Mouse (Mus musculus) MEL (cell line): ENCODE data around the gene Rnf182. TPM values are rescaled to one million over a fixed set of nuclear protein-coding genes. Genes with fewer than 3 reads are reported as not detected.

Experiments
- DNase-seq: peaks from one replicate; pipeline ENCODE4 v3.0.0; 2011; ENCODE audit warnings: low read depth, low spot score
- H3K27ac ChIP-seq: 2 replicates; pipeline ENCODE4 v1.5.1; 2012; ENCODE audit warnings: low read depth, mild to moderate bottlenecking, control low read depth, low read length, moderate library complexity; ENCODE audit not compliant: control insufficient read depth
- H3K27me3 ChIP-seq, 2 experiments: fragments of 150-350 bp in 1 of 2; sonication (generic) in 1 of 2; 2 replicates each; pipeline ENCODE4 v1.6.1; 2012; ENCODE audit warnings: low read length in 2 of 2, mild to moderate bottlenecking in 2 of 2, improper control_type of control experiment in 1 of 2, moderate library complexity in 1 of 2; ENCODE audit not compliant: insufficient read depth in 2 of 2, control insufficient read depth in 1 of 2
- H3K36me3 ChIP-seq, 2 experiments: 2 replicates each; pipeline ENCODE4 v1.6.1; 2012 to 2014; ENCODE audit warnings: low read length in 2 of 2, improper control_type of control experiment in 1 of 2, inconsistent platforms in 1 of 2, mild to moderate bottlenecking in 1 of 2; ENCODE audit not compliant: insufficient read depth in 2 of 2, control insufficient read depth in 1 of 2
- H3K4me1 ChIP-seq, 2 experiments: fragments of 150-350 bp in 1 of 2; sonication (generic) in 1 of 2; 2 replicates each; pipeline ENCODE4 v1.6.1; 2012; ENCODE audit warnings: low read length in 2 of 2, improper control_type of control experiment in 1 of 2, mild to moderate bottlenecking in 1 of 2; ENCODE audit not compliant: insufficient read depth in 2 of 2, control insufficient read depth in 1 of 2
- H3K4me3 ChIP-seq, 2 experiments: fragments of 150-350 bp in 1 of 2; sonication (generic) in 1 of 2; 2 replicates each; pipeline ENCODE4 v1.5.1; 2012; ENCODE audit warnings: low read depth in 2 of 2, low read length in 2 of 2, mild to moderate bottlenecking in 2 of 2, moderate library complexity in 2 of 2, control low read depth in 1 of 2, improper control_type of control experiment in 1 of 2; ENCODE audit not compliant: control insufficient read depth in 1 of 2, insufficient read depth in 1 of 2
- H3K79me2 ChIP-seq: 2 replicates; pipeline ENCODE4 v1.6.1; 2012; ENCODE audit warnings: mild to moderate bottlenecking, low read length, moderate library complexity; ENCODE audit not compliant: control insufficient read depth, poor library complexity, insufficient read depth
- H3K9ac ChIP-seq: 2 replicates; pipeline ENCODE4 v1.6.1; 2012; ENCODE audit warnings: low read depth, mild to moderate bottlenecking, control low read depth, low read length, moderate library complexity; ENCODE audit not compliant: control insufficient read depth, poor library complexity, severe bottlenecking
- H3K9me3 ChIP-seq: fragments of 150-350 bp; sonication (generic); replicated peaks from 2 replicates; pipeline ENCODE4 v1.6.1; 2012; ENCODE audit warnings: mild to moderate bottlenecking, low read length, improper control_type of control experiment, moderate library complexity; ENCODE audit not compliant: insufficient read depth
- CHD2 ChIP-seq: IDR thresholded peaks from 2 replicates; pipeline ENCODE4 v1.6.1; 2011; ENCODE audit warnings: low read length, improper control_type of control experiment
- CTCF ChIP-seq, 3 experiments: IDR thresholded peaks in 2 of 3; conservative IDR thresholded peaks in 1 of 3; 2 replicates each; pipeline ENCODE4 v1.5.1; 2011 to 2012; ENCODE audit warnings: low read length in 3 of 3, low read depth in 2 of 3, mild to moderate bottlenecking in 2 of 3, improper control_type of control experiment in 1 of 3, inconsistent platforms in 1 of 3, mixed read lengths in 1 of 3, moderate library complexity in 1 of 3; ENCODE audit not compliant: control insufficient read depth in 1 of 3, insufficient read depth in 1 of 3, poor library complexity in 1 of 3, severe bottlenecking in 1 of 3
- E2F4 ChIP-seq: IDR thresholded peaks from 2 replicates; pipeline ENCODE4 v1.6.1; 2011; ENCODE audit warnings: low read depth, low read length, improper control_type of control experiment, borderline replicate concordance
- ELF1 ChIP-seq: IDR thresholded peaks from 2 replicates; pipeline ENCODE4 v1.6.1; 2014; ENCODE audit warnings: low read depth, mild to moderate bottlenecking, inconsistent platforms, low read length, improper control_type of control experiment, moderate library complexity
- EP300 ChIP-seq, 2 experiments: IDR thresholded peaks; 2 replicates each; pipeline ENCODE4 v1.6.1; 2011; ENCODE audit warnings: improper control_type of control experiment in 2 of 2, low read length in 2 of 2, low read depth in 1 of 2, mild to moderate bottlenecking in 1 of 2
- GATA1 ChIP-seq: IDR thresholded peaks from 2 replicates; pipeline ENCODE4 v1.6.1; 2011; ENCODE audit warnings: low read depth, low read length, improper control_type of control experiment
- KAT2A ChIP-seq: conservative IDR thresholded peaks from 2 replicates; pipeline ENCODE4 v1.6.1; 2012; ENCODE audit warnings: low read depth, low read length, improper control_type of control experiment, inconsistent platforms
- MAFK ChIP-seq: IDR thresholded peaks from 2 replicates; pipeline ENCODE4 v1.6.1; 2011; ENCODE audit warnings: low read depth, mild to moderate bottlenecking, low read length, improper control_type of control experiment, borderline replicate concordance
- MAZ ChIP-seq: IDR thresholded peaks from 2 replicates; pipeline ENCODE4 v1.6.1; 2012; ENCODE audit warnings: low read depth, mild to moderate bottlenecking, inconsistent platforms, low read length, improper control_type of control experiment
- MEF2A ChIP-seq: IDR thresholded peaks from 2 replicates; pipeline ENCODE4 v1.6.1; 2014; ENCODE audit warnings: low read depth, mild to moderate bottlenecking, inconsistent platforms, low read length, improper control_type of control experiment; ENCODE audit not compliant: poor library complexity, insufficient replicate concordance, severe bottlenecking; ENCODE audit errors: extremely low read depth
- MXI1 ChIP-seq: IDR thresholded peaks from 2 replicates; pipeline ENCODE4 v1.6.1; 2011; ENCODE audit warnings: mild to moderate bottlenecking, low read depth, low read length, improper control_type of control experiment
- MYB ChIP-seq: IDR thresholded peaks from 2 replicates; pipeline ENCODE4 v1.6.1; 2011; ENCODE audit warnings: mild to moderate bottlenecking, low read depth, low read length, improper control_type of control experiment
- MYC ChIP-seq: IDR thresholded peaks from 2 replicates; pipeline ENCODE4 v1.6.1; 2011; ENCODE audit warnings: low read depth, mild to moderate bottlenecking, low read length, improper control_type of control experiment, moderate library complexity
- NELFE ChIP-seq: IDR thresholded peaks from 2 replicates; pipeline ENCODE4 v1.6.1; 2011; ENCODE audit warnings: low read depth, low read length, improper control_type of control experiment
- POLR2A ChIP-seq, 2 experiments: IDR thresholded peaks; 2 replicates each; pipeline ENCODE4 v1.6.1; 2011 to 2012; ENCODE audit warnings: low read length in 2 of 2, mild to moderate bottlenecking in 2 of 2, control low read depth in 1 of 2, improper control_type of control experiment in 1 of 2, low read depth in 1 of 2, moderate library complexity in 1 of 2; ENCODE audit not compliant: control insufficient read depth in 1 of 2, insufficient read depth in 1 of 2, poor library complexity in 1 of 2
- RAD21 ChIP-seq: IDR thresholded peaks from 2 replicates; pipeline ENCODE4 v1.6.1; 2011; ENCODE audit warnings: mild to moderate bottlenecking, low read depth, low read length, improper control_type of control experiment
- SMC3 ChIP-seq: IDR thresholded peaks from 2 replicates; pipeline ENCODE4 v1.6.1; 2011; ENCODE audit warnings: low read depth, low read length, improper control_type of control experiment
- TAL1 ChIP-seq: IDR thresholded peaks from 2 replicates; pipeline ENCODE4 v1.6.1; 2012; ENCODE audit warnings: mild to moderate bottlenecking, inconsistent platforms, low read length, moderate library complexity, mixed read lengths
- TBP ChIP-seq: IDR thresholded peaks from 2 replicates; pipeline ENCODE4 v1.8.0; 2011; ENCODE audit warnings: low read depth, low read length, improper control_type of control experiment
- TCF12 ChIP-seq: IDR thresholded peaks from 2 replicates; pipeline ENCODE4 v1.6.1; 2014; ENCODE audit warnings: low read depth, mild to moderate bottlenecking, inconsistent platforms, low read length, improper control_type of control experiment, moderate library complexity
- UBTF ChIP-seq: IDR thresholded peaks from 2 replicates; pipeline ENCODE4 v1.6.1; 2012; ENCODE audit warnings: low read depth, mild to moderate bottlenecking, inconsistent platforms, low read length, improper control_type of control experiment, moderate library complexity, borderline replicate concordance; ENCODE audit not compliant: insufficient read depth
- USF1 ChIP-seq: IDR thresholded peaks from 2 replicates; pipeline ENCODE4 v1.6.1; 2014; ENCODE audit warnings: low read depth, mild to moderate bottlenecking, inconsistent platforms, low read length, improper control_type of control experiment, moderate library complexity
- USF2 ChIP-seq, 2 experiments: IDR thresholded peaks; 2 replicates each; pipeline ENCODE4 v1.6.1; 2011 to 2012; ENCODE audit warnings: improper control_type of control experiment in 2 of 2, low read length in 2 of 2, borderline replicate concordance in 1 of 2, inconsistent platforms in 1 of 2, low read depth in 1 of 2, mild to moderate bottlenecking in 1 of 2; ENCODE audit not compliant: insufficient read depth in 1 of 2
- ZC3H11A ChIP-seq: IDR thresholded peaks from 2 replicates; pipeline ENCODE4 v1.6.1; 2012; ENCODE audit warnings: low read depth, mild to moderate bottlenecking, inconsistent platforms, low read length, improper control_type of control experiment
- ZKSCAN1 ChIP-seq: IDR thresholded peaks from 2 replicates; pipeline ENCODE4 v1.6.1; 2012; ENCODE audit warnings: low read depth, mild to moderate bottlenecking, inconsistent platforms, low read length, improper control_type of control experiment, moderate library complexity
- polyA plus RNA-seq, 2 experiments: library from polyadenylated mRNA; stranded (reverse) in 1 of 2; unstranded in 1 of 2; fragments of >175 nt in 1 of 2; fragments of >200 nt in 1 of 2; gene quantifications; 2 replicates each; pipeline versions ENCODE4 v1.2.1 to v1.2.4; 2012; ENCODE audit warnings: low replicate concordance in 2 of 2, low read depth in 1 of 2; ENCODE audit not compliant: insufficient read length in 2 of 2, insufficient read depth in 1 of 2, missing spikeins in 1 of 2
- total RNA-seq: library from RNA; depleted of rRNA; stranded (reverse); fragments of 300-350 nt; gene quantifications from 2 replicates; pipeline ENCODE4 v1.2.3, GENCODE M21; 2012

Gene Rnf182
- total and polyA plus RNA-seq, 3 experiments: 0.04 TPM; not detected in 2

DNA sequence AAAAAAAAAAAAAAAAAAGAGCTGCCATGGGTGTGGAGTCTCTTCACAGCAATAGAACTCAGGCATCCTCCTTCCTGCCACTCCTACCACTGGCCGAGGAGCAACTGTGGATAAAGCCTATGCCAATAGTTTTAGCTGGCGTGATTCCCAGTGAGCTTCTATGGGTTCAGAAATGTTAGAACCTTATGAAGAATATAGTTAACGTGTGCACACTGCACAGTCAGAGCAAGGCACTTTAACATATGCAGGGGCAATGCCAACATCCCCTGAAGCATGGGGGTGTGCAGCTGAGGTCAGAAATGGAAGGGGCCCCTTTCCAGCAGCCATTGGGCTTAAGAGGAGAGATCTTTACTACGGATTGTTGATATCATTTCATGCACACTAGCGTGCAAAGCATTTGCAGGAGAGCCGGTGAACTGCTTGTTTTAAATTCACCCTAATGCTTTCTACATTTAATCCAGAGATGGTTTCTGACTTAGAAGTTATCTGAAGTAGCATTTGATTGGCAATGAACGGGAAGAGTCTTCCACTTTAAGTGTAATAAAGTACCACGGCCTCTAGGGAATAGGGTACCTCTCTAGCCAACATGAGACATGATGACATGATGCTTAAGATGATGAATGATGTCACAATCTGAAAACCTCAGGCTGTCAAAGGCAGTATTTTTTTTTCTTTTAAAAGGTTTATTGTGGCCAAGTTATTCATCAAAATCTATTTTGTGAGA is 61.8 kb downstream of the Rnf182 start:
- no peak for TF ChIP-seq MXI1
- TF ChIP-seq TAL1: no peak
- no peak for TF ChIP-seq MAFK
- TF ChIP-seq UBTF: no peak
- TF ChIP-seq NELFE: no peak
- TF ChIP-seq MAZ: no peak
- TF ChIP-seq TCF12: no peak
- TF ChIP-seq MYB: no peak
- TF ChIP-seq ZC3H11A: no peak
- no peak for TF ChIP-seq EP300 (IDR thresholded peaks at IDR 0.05; ENCODE audit: low read depth in 1 of 2, low read length in 2 of 2)
- TF ChIP-seq ELF1: no peak
- Histone ChIP-seq H3K9me3 (no peaks in the 10 kb centered on the region), H3K79me2 (no peaks in the 10 kb centered on the region), H3K36me3 (no peaks in the 10 kb centered on the region), H3K27ac (no peak overlapping the region), H3K9ac (no peak overlapping the region), H3K4me3 (no peak overlapping the region), H3K27me3 (no peaks in the 10 kb centered on the region; a peak in 1 of 4 replicates), H3K4me1 (no peaks in the 10 kb centered on the region)
- no peak for DNase-seq

DNA sequence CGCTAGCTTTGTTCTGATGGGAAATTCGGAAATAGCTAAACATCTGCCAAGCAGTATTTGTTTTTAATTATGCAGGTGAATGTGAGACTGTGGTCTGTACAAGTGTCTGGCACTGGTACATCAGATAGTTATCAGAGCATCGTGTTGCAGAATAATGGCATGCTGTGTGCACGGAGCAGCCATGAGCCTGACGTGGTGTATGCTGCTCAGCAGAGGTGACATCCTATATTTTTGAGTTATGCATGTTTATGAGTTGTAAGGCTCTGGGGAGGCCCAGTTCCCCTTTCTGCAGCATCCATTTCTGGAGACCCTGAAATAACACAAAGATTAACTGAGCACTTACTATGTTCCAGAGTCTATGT is 62.4 kb downstream of the Rnf182 start:
- Histone ChIP-seq H3K9ac (no peak overlapping the region), H3K79me2 (no peaks in the 10 kb centered on the region), H3K27ac (no peak overlapping the region), H3K4me1 (no peaks in the 10 kb centered on the region), H3K36me3 (no peaks in the 10 kb centered on the region), H3K27me3 (no peaks in the 10 kb centered on the region; a peak in 1 of 4 replicates), H3K4me3 (no peak overlapping the region), H3K9me3 (no peaks in the 10 kb centered on the region)
- DNase-seq: no peak
- no peak for TF ChIP-seq CTCF (IDR thresholded peaks at IDR 0.05 in 2 of 3, conservative IDR thresholded peaks at IDR 0.05 in 1 of 3; ENCODE audit: control insufficient read depth in 1 of 3, insufficient read depth in 1 of 3, low read depth in 2 of 3, low read length in 3 of 3, poor library complexity in 1 of 3, severe bottlenecking in 1 of 3)
- no peak for TF ChIP-seq UBTF
- TF ChIP-seq GATA1: no peak
- TF ChIP-seq MYC: no peak
- TF ChIP-seq TAL1: no peak
- TF ChIP-seq POLR2A (IDR thresholded peaks at IDR 0.05; ENCODE audit: control insufficient read depth in 1 of 2, insufficient read depth in 1 of 2, low read depth in 1 of 2, low read length in 2 of 2, poor library complexity in 1 of 2): no peak
- TF ChIP-seq CHD2: no peak
- no peak for TF ChIP-seq TBP
- no peak for TF ChIP-seq USF1
- TF ChIP-seq SMC3: no peak
- no peak for TF ChIP-seq ZKSCAN1
- no peak for TF ChIP-seq KAT2A
- no peak for TF ChIP-seq E2F4
- no peak for TF ChIP-seq RAD21
- TF ChIP-seq USF2 (IDR thresholded peaks at IDR 0.05; ENCODE audit: borderline replicate concordance in 1 of 2, insufficient read depth in 1 of 2, low read depth in 1 of 2, low read length in 2 of 2): no peak
- no peak for TF ChIP-seq MEF2A
- TF ChIP-seq EP300 (IDR thresholded peaks at IDR 0.05; ENCODE audit: low read depth in 1 of 2, low read length in 2 of 2): no peak
